Mouse (Mus musculus) CH12.LX (cell line): ENCODE results near the gene Matn4. TPM values are rescaled to one million over a fixed set of nuclear protein-coding genes. Genes with fewer than 3 reads are reported as not detected.

Experiments
- DNase-seq: peaks from one replicate; pipeline ENCODE4 v3.0.0-alpha.2; 2013; ENCODE audit errors: extremely low read depth
- H3K27ac ChIP-seq: 2 replicates; pipeline ENCODE4 v1.5.1; 2012; ENCODE audit warnings: low read depth, mild to moderate bottlenecking, control low read depth, moderate library complexity; ENCODE audit not compliant: insufficient read depth
- H3K27me3 ChIP-seq: replicated peaks from 2 replicates; pipeline ENCODE3; 2012; ENCODE audit warnings: inconsistent platforms
- H3K36me3 ChIP-seq, 2 experiments: replicated peaks in 1 of 2; 2 replicates each; pipeline versions ENCODE3 to v1.6.1; 2012; ENCODE audit warnings: inconsistent platforms in 1 of 2, low read length in 1 of 2, mild to moderate bottlenecking in 1 of 2, mixed read lengths in 1 of 2, moderate library complexity in 1 of 2; ENCODE audit not compliant: control insufficient read depth in 1 of 2, insufficient read depth in 1 of 2
- H3K4me1 ChIP-seq, 2 experiments: 2 replicates each; pipeline ENCODE4 v1.6.1; 2012; ENCODE audit warnings: inconsistent platforms in 1 of 2, moderate library complexity in 1 of 2; ENCODE audit not compliant: insufficient read depth in 2 of 2, control insufficient read depth in 1 of 2
- H3K4me2 ChIP-seq: 2 replicates; pipeline ENCODE4 v1.6.1; 2012; ENCODE audit warnings: low read depth, mild to moderate bottlenecking, control low read depth; ENCODE audit not compliant: poor library complexity, insufficient read depth, severe bottlenecking
- H3K4me3 ChIP-seq, 3 experiments: fragments of 150-350 bp in 1 of 3; sonication (generic) in 1 of 3; replicated peaks in 1 of 3; 2 replicates each; pipeline versions ENCODE3 to v1.5.1; 2011 to 2012; ENCODE audit warnings: low read depth in 2 of 3, low read length in 2 of 3, mild to moderate bottlenecking in 2 of 3, moderate library complexity in 2 of 3, control low read depth in 1 of 3, improper control_type of control experiment in 1 of 3, inconsistent platforms in 1 of 3, mixed read lengths in 1 of 3; ENCODE audit not compliant: poor library complexity in 1 of 3
- H3K79me2 ChIP-seq: replicated peaks from 2 replicates; pipeline ENCODE4 v1.6.1; 2012; ENCODE audit warnings: mild to moderate bottlenecking, moderate library complexity; ENCODE audit not compliant: control insufficient read depth, poor library complexity, insufficient read depth, severe bottlenecking; ENCODE audit errors: extremely low read depth
- H3K9ac ChIP-seq: 2 replicates; pipeline ENCODE4 v1.6.1; 2012; ENCODE audit warnings: low read depth, mild to moderate bottlenecking, control low read depth, moderate library complexity; ENCODE audit not compliant: insufficient read depth
- H3K9me3 ChIP-seq: replicated peaks from 2 replicates; pipeline ENCODE3; 2012; ENCODE audit warnings: low read length, inconsistent platforms, mixed read lengths
- BHLHE40 ChIP-seq: IDR thresholded peaks from 2 replicates; pipeline ENCODE4 v1.6.1; 2011; ENCODE audit warnings: mild to moderate bottlenecking, low read depth, low read length, improper control_type of control experiment
- CHD1 ChIP-seq: IDR thresholded peaks from 2 replicates; pipeline ENCODE4 v1.6.1; 2012; ENCODE audit warnings: low read depth, low read length, improper control_type of control experiment, inconsistent platforms
- CTCF ChIP-seq, 2 experiments: IDR thresholded peaks in 1 of 2; conservative IDR thresholded peaks in 1 of 2; 2 replicates each; pipeline ENCODE4 v1.5.1; 2011 to 2012; ENCODE audit warnings: low read depth in 2 of 2, low read length in 2 of 2, improper control_type of control experiment in 1 of 2, inconsistent platforms in 1 of 2, mild to moderate bottlenecking in 1 of 2, moderate library complexity in 1 of 2
- EP300 ChIP-seq: IDR thresholded peaks from 2 replicates; pipeline ENCODE4 v1.6.1; 2011; ENCODE audit warnings: low read length, improper control_type of control experiment
- IRF4 ChIP-seq: IDR thresholded peaks from 2 replicates; pipeline ENCODE4 v1.6.1; 2014; ENCODE audit warnings: low read depth, mild to moderate bottlenecking, inconsistent platforms, low read length, improper control_type of control experiment
- JUN ChIP-seq: IDR thresholded peaks from 2 replicates; pipeline ENCODE4 v1.6.1; 2011; ENCODE audit warnings: low read depth, mild to moderate bottlenecking, low read length, improper control_type of control experiment, moderate library complexity; ENCODE audit not compliant: insufficient read depth
- JUND ChIP-seq: conservative IDR thresholded peaks from 2 replicates; pipeline ENCODE4 v1.6.1; 2011; ENCODE audit warnings: low read depth, low read length, improper control_type of control experiment
- KAT2A ChIP-seq: IDR thresholded peaks from 2 replicates; pipeline ENCODE4 v1.6.1; 2012; ENCODE audit warnings: low read length, improper control_type of control experiment, inconsistent platforms; ENCODE audit not compliant: insufficient replicate concordance
- MAFK ChIP-seq: IDR thresholded peaks from 2 replicates; pipeline ENCODE4 v1.6.1; 2011; ENCODE audit warnings: low read length, improper control_type of control experiment; ENCODE audit not compliant: insufficient replicate concordance
- MAX ChIP-seq: IDR thresholded peaks from 2 replicates; pipeline ENCODE4 v1.6.1; 2011; ENCODE audit warnings: low read length, improper control_type of control experiment
- MAZ ChIP-seq: IDR thresholded peaks from 2 replicates; pipeline ENCODE4 v1.6.1; 2012; ENCODE audit warnings: low read depth, mild to moderate bottlenecking, inconsistent platforms, low read length, improper control_type of control experiment, moderate library complexity
- MXI1 ChIP-seq: IDR thresholded peaks from 2 replicates; pipeline ENCODE4 v1.6.1; 2011; ENCODE audit warnings: mild to moderate bottlenecking, low read depth, low read length, improper control_type of control experiment
- MYC ChIP-seq: IDR thresholded peaks from 2 replicates; pipeline ENCODE4 v1.6.1; 2011; ENCODE audit warnings: low read depth, mild to moderate bottlenecking, improper control_type of control experiment, low read length
- NELFE ChIP-seq: IDR thresholded peaks from 2 replicates; pipeline ENCODE4 v1.6.1; 2011; ENCODE audit warnings: low read depth, low read length, improper control_type of control experiment
- NRF1 ChIP-seq: IDR thresholded peaks from 2 replicates; pipeline ENCODE4 v1.6.1; 2014; ENCODE audit warnings: low read depth, mild to moderate bottlenecking, inconsistent platforms, low read length, improper control_type of control experiment, moderate library complexity
- POLR2A ChIP-seq: IDR thresholded peaks from 2 replicates; pipeline ENCODE4 v1.6.1; 2011; ENCODE audit warnings: low read depth, mild to moderate bottlenecking, improper control_type of control experiment, low read length
- RAD21 ChIP-seq: IDR thresholded peaks from 2 replicates; pipeline ENCODE4 v1.6.1; 2011; ENCODE audit warnings: low read depth, mild to moderate bottlenecking, low read length, improper control_type of control experiment, moderate library complexity
- RCOR1 ChIP-seq: conservative IDR thresholded peaks from 2 replicates; pipeline ENCODE4 v1.6.1; 2012; ENCODE audit warnings: low read depth, mild to moderate bottlenecking, inconsistent platforms, low read length, improper control_type of control experiment
- SMC3 ChIP-seq: IDR thresholded peaks from 2 replicates; pipeline ENCODE4 v1.6.1; 2011; ENCODE audit warnings: low read depth, low read length, improper control_type of control experiment
- TBP ChIP-seq: conservative IDR thresholded peaks from 2 replicates; pipeline ENCODE4 v1.6.1; 2011; ENCODE audit warnings: low read depth, low read length, improper control_type of control experiment
- TCF12 ChIP-seq: IDR thresholded peaks from 2 replicates; pipeline ENCODE4 v1.6.1; 2014; ENCODE audit warnings: low read depth, mild to moderate bottlenecking, inconsistent platforms, low read length, improper control_type of control experiment
- UBTF ChIP-seq: IDR thresholded peaks from 2 replicates; pipeline ENCODE4 v1.6.1; 2012; ENCODE audit warnings: low read depth, mild to moderate bottlenecking, inconsistent platforms, low read length, improper control_type of control experiment, moderate library complexity
- ZC3H11A ChIP-seq: IDR thresholded peaks from 2 replicates; pipeline ENCODE4 v1.6.1; 2012; ENCODE audit warnings: low read depth, mild to moderate bottlenecking, inconsistent platforms, low read length, improper control_type of control experiment
- ZKSCAN1 ChIP-seq: IDR thresholded peaks from 2 replicates; pipeline ENCODE4 v1.6.1; 2012; ENCODE audit warnings: low read depth, inconsistent platforms, low read length, improper control_type of control experiment, borderline replicate concordance
- ZMIZ1 ChIP-seq: IDR thresholded peaks from 2 replicates; pipeline ENCODE4 v1.6.1; 2012; ENCODE audit warnings: low read depth, mild to moderate bottlenecking, inconsistent platforms, low read length, improper control_type of control experiment
- ZNF384 ChIP-seq: IDR thresholded peaks from 2 replicates; pipeline ENCODE4 v1.6.1; 2012; ENCODE audit warnings: low read depth, low read length, improper control_type of control experiment, inconsistent platforms
- dilution Hi-C: fragments of 300-500 bp; cut with MboI; formaldehyde crosslinking; loops from 2 replicates; pipeline ENCODE4 v1.14.3; 2020; ENCODE audit warnings: low sequenced_read_pairs; ENCODE audit not compliant: extremely low pct_unique_long_range_greater_than_20kb, extremely low pct_ligation_motif_present
- in situ Hi-C: fragments of 300-500 bp; cut with MboI; formaldehyde crosslinking; loops from 3 replicates; pipeline ENCODE4 v1.14.3; 2019; ENCODE audit warnings: low sequenced_read_pairs, low pct_ligation_motif_present, low pct_unique_long_range_greater_than_20kb, mixed read lengths
- polyA plus RNA-seq: library from polyadenylated mRNA; unstranded; fragments of >175 nt; gene quantifications from 2 replicates; pipeline ENCODE4 v1.2.1, GENCODE M21; 2012; ENCODE audit warnings: low read depth; ENCODE audit not compliant: insufficient read length
- total RNA-seq, 2 experiments: library from RNA; depleted of rRNA; stranded (reverse); fragments of 300-350 nt in 1 of 2; fragments of >200 nt in 1 of 2; gene quantifications; 2 replicates each; pipeline ENCODE4 v1.2.3; 2012 to 2014

Gene Matn4
- total and polyA plus RNA-seq, 3 experiments, result not detected

DNA sequence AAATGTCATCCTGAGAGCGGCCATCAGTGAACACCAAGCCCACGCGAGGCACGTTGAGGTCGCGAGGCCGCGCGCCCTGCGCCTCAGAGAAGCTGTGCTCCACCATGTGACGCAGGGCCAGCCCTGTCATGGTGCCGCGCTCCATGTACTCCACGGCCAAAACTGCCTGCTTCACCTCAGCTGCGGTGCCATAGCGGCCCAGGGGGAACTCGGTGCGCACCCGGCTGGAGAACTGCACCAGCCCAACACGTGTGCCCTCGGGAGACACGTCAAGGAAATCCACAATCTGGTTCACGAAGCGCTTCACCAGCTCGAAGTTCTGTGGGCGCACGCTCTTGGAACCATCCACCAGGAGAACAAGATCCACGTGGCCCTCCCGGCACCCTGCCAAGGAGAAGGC lies 11.8 kb downstream of the Matn4 start:
- Histone ChIP-seq H3K36me3 (no peaks in the 10 kb centered on the region), H3K27me3 (peaks cover 69% of the 10 kb centered on the region)
- in situ Hi-C loops (no loop called here), dilution Hi-C loops (no loop called here)
- TF ChIP-seq TBP (no peak), ZC3H11A (no peak), JUND (no peak), ZMIZ1 (no peak), CTCF (conservative IDR thresholded peaks at IDR 0.05 in 1 of 2, IDR thresholded peaks at IDR 0.05 in 1 of 2; ENCODE audit: low read depth in 2 of 2, low read length in 2 of 2) (no peak), TCF12 (no peak), NRF1 (no peak), IRF4 (no peak), ZNF384 (no peak)
- TF ChIP-seq, all 38 proteins: peak for 0
- Histone ChIP-seq H3K4me2 (no peak overlapping the region), H3K79me2 (no peaks in the 10 kb centered on the region), H3K9me3 (peaks cover 22% of the 10 kb centered on the region), H3K9ac (no peak overlapping the region), H3K4me1 (peaks cover 0 to 9% of the 10 kb centered on the region in 2 experiments; a peak in 2 of 4 replicates), H3K27ac (no peak overlapping the region), H3K4me3 (no peak overlapping the region)
- no peak for DNase-seq

DNA sequence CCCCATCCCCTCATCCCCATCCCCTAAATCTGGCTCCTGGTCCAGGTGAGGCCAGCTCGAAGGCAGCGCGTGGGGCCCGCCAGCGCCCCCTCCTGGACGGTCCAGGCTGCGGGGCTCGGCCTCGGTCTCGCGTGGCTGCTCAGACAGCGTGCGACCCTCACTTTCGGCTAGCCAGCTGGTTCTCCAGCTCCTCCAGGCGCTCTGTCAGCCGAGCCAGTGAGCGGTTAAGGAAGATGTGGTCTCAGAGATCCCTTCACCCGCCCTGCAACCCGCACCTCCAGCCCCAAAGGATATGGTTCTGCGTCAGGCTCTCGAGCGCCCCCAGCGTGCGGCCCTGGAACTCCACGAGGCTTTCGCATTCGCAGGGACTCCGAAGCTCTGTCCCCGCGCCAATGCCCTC lies 15.5 kb downstream of the Matn4 start:
- H3K9me3 ChIP-seq, result peaks cover 14% of the 10 kb centered on the region
- peak; percentile 69 for DNase-seq
- H3K4me2 ChIP-seq, result peak overlapping the region; percentile 86
- TF ChIP-seq MYC (peak; percentile 50; the same call in 1 of the 2 replicates), MAFK (no peak), MAX (peak; percentile 32; the same call in 1 of the 2 replicates), ZNF384 (peak; percentile 31; the same call in 1 of the 2 replicates), BHLHE40 (no peak), CTCF (conservative IDR thresholded peaks at IDR 0.05 in 1 of 2, IDR thresholded peaks at IDR 0.05 in 1 of 2; ENCODE audit: low read depth in 2 of 2, low read length in 2 of 2) (peak; percentile 59 to 83), SMC3 (peak; percentile 10; the same call in 1 of the 2 replicates)
- H3K27me3 ChIP-seq, result peaks cover 70% of the 10 kb centered on the region
- H3K36me3 ChIP-seq, result no peaks in the 10 kb centered on the region
- dilution Hi-C loops (no loop called here), in situ Hi-C loops (no loop called here)
- peaks cover 3 to 24% of the 10 kb centered on the region in 2 experiments; a peak in 3 of 4 replicates for H3K4me1 ChIP-seq
- no peaks in the 10 kb centered on the region for H3K79me2 ChIP-seq
- peak overlapping the region; percentile 33; the same call in 1 of the 2 replicates for H3K9ac ChIP-seq
- H3K27ac ChIP-seq, result no peak overlapping the region
- H3K4me3 ChIP-seq, result peak overlapping the region; percentile 42 to 64 (median 44)

DNA sequence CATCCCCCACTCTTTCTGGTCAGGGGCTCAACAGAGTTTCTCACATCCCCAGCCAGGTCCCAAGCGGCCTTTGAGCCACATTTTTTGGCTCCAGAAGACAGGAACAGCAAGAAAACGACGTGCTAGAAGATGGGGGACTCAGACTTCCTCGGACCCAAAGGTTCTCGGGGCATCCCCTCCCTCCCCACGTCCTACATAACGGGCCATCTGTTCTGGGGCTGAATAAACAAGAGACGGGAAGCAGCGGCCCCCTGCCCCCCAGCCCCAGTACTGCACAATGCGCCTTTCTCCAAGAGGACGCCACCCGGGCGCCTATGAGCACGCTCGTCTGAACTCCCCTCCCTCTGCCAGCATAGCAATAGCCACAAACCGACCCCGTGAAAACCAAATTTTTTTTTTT lies 15.9 kb downstream of the Matn4 start, which contains the start of gene Slpi:
Gene Slpi, minus strand, starts transcription at position 76 of the 400 bp plus-strand sequence.
- in situ Hi-C loops (no loop called here), dilution Hi-C loops (no loop called here)
- Histone ChIP-seq H3K4me3 (peak within 1 kb of the TSS; percentile 42 to 64 (median 44)), H3K36me3 (no peaks in the 10 kb centered on the region), H3K27me3 (peaks cover 69% of the 10 kb centered on the region), H3K79me2 (no peaks in the 10 kb centered on the region), H3K4me2 (peak within 1 kb of the TSS; percentile 86), H3K9ac (peak within 1 kb of the TSS; percentile 33; the same call in 1 of the 2 replicates), H3K4me1 (peaks cover 3 to 24% of the 10 kb centered on the region in 2 experiments; a peak in 3 of 4 replicates), H3K27ac (no peak within 1 kb of the TSS), H3K9me3 (peaks cover 14% of the 10 kb centered on the region)
- DNase-seq, result no peak
- no peak for TF ChIP-seq JUND
- no peak for TF ChIP-seq JUN
- TF ChIP-seq CHD1, result no peak
- no peak for TF ChIP-seq RAD21
- no peak for TF ChIP-seq BHLHE40
- TF ChIP-seq MYC, result no peak
- TF ChIP-seq MXI1, result no peak
- TF ChIP-seq KAT2A, result no peak
- TF ChIP-seq NELFE, result no peak
- TF ChIP-seq EP300, result no peak
- no peak for TF ChIP-seq POLR2A
- TF ChIP-seq MAX, result no peak
- TF ChIP-seq RCOR1, result no peak
- no peak for TF ChIP-seq MAZ
- TF ChIP-seq ZC3H11A, result no peak
- TF ChIP-seq TCF12, result no peak
- no peak for TF ChIP-seq ZKSCAN1
- TF ChIP-seq UBTF, result no peak
